Mouse (Mus musculus): ENCODE measurements around the gene Slc4a5.

Gene Slc4a5

DNA sequence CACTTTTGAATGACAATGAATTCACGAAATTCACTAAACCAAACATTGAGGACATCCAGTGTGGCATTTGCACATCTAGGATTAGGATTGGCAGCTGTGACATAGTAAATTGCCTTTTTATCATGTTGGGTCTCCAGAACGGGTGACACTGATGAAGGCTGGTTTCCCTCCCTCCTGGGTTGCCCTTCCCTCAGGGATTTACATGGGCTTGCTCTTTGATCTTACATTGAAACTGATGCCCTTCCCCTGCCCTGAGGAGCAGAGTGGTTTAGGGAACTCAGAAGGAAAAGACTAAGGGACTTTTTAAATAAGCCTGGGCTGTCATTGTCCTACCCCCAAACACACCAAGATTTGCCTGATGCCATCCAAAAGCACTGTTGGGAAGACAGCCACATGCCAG, 11.9 kb downstream of the Slc4a5 start:
- in situ Hi-C loops (cut with MboI, MseI): no loop called here

DNA sequence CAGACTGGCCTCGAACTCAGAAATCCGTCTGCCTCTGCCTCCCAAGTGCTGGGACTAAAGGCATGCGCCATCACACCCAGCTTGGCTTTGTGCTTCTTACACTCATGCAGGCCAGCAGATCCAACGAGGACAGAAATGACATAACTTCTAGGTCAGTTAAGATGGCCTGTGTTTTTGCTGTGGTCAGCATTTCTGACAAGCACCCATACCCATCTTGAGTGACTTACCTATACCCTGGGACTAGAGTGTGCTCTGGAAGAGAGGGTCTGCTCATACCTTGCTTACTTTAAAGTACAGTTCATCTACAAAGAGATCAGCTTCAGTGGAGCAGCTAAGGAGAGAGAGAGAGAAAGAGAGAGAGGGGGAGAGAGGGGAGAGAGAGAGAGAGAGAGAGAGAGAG, 13.7 kb downstream of the Slc4a5 start:
- in situ Hi-C loops (cut with MboI, MseI): no loop called here

DNA sequence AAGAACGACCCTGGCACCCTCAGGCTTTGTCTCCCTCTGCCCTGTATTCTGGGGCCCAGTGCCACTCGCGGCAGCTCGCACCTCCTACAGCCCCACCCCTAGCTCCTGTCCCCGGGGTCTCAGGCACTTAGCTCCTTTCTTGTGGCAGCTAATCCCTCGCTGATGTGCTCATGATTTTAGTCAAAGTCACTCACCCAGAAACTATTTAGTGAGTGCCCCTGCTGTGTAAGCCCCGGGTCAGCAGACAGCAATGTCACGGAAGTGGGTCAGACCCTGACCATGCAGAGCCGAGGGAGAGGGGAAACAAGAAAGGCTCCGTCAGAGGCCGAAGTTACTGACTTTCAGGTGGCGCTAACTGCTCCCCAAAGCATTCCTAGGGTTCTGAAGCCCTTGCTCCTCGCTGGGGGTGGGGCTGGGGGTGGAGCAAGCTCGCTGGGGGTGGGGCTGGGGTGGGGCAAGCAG, 14.7 kb downstream of the Slc4a5 start:
- in situ Hi-C loops (cut with MboI, MseI): no loop called here

DNA sequence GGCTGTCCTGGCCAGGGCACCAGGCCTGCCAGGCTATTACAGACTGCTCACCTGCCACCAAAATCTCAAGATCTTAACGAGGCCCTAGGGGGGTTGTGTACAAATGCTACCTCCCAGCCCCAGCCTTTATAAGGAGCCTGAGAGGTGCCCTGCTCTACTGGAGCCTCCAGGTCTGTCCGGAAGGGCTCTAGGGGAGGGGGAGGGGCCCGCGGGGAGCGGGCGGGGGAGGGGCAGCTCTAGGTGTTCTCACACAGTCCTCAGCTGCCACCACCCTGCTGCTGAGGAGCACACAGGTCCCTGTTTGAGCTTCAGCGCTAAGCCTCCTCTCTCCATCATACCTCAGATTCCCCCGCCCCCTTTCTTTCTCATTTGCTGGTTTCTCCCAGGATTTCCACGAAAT, 17.5 kb downstream of the Slc4a5 start:
- in situ Hi-C loops (cut with MboI, MseI): loop anchor here in 1 of 2 experiments (5.0 kb wide), 1 partner anchor 40 kb away; no protein-coding TSS in a partner anchor

DNA sequence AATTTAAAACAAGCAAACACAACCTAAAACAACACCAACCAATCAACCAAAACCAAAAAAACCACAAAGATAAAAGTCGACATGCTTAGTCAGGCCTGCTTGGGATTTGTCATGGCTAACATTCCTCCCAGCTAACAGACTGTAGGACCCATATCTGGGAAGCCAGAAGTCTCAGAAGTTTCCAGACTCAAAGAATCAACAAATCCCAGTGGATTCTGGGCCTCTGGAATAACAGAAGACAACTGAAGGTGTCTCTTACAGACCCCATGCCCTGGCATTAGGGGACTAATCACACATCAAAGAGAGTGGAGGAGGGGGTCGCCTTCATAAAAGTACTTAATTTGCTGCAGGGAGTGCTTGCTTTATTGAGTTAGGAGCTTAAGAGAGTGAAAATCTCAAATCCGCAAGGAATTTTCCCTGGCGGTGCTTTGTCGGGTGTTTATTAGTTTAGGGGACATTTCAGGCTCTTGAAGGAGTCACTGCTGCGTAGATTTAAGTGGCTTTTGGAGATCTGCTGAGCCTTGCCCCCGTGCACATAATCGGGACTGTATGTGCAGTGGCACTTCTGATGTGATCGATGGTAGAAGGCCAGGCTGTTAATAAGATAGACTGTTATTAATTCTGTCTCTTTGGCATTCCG, 24.9 kb downstream of the Slc4a5 start:
- in situ Hi-C loops (cut with MboI, MseI): no loop called here

DNA sequence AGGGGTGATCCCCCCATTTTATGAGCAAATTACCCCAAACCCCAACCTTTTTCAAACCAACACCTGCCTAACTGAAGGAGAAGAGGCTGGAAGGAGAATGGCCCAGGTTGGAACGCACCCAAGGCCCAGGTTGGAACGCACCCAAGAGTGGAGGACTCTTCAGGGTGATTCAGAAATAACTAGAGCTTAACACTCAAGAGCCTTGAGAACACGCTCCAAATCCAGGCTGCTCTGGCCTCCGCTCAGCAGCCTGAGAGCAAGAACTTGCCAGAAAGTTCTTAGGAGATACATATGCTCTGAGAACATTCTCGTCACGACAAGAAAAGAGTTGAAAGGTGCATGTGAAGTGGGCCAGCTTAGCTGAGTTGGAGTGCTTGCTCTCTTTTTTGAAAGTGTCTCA, 25.5 kb downstream of the Slc4a5 start:
- in situ Hi-C loops (cut with MboI, MseI): no loop called here

DNA sequence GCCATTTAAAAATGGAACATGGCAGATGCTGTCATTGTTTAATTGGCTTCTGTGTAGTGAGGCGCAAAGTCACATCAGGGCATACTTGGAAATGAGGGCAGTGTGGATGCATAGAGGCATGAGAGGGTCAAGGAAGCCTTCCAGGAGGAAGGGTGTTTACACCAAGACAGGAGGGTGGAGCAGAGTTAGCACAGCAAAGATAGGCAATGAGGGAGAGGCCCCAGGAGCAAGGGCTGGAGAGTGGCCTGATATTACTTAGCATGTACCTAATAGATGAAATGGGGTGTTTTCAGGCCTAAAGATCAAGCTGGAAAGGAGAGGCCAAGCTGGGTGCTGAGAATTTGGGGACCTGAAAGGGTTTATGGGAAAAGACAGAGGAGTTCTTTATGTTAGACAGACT, 26.4 kb downstream of the Slc4a5 start:
- in situ Hi-C loops (cut with MboI, MseI): no loop called here

DNA sequence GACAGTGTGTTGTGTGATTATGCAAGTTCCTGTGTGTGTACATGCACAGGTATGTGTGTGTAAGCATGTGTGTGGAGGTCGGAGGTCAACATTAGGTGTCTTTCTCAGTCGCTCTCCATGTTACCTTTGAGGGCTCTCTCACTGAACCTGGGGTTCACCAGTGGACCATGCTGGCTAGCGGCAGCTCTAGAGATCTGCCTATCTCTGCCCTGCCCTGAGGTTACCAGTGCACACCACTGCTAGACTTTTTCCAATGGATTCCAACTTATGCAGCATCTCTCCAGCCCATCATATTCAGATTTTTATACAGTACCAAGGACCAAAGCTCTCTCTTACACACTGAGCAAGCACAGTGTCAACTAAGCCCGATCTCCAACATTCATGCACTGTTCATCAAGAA, 27.1 kb downstream of the Slc4a5 start:
- in situ Hi-C loops (cut with MboI, MseI): no loop called here

DNA sequence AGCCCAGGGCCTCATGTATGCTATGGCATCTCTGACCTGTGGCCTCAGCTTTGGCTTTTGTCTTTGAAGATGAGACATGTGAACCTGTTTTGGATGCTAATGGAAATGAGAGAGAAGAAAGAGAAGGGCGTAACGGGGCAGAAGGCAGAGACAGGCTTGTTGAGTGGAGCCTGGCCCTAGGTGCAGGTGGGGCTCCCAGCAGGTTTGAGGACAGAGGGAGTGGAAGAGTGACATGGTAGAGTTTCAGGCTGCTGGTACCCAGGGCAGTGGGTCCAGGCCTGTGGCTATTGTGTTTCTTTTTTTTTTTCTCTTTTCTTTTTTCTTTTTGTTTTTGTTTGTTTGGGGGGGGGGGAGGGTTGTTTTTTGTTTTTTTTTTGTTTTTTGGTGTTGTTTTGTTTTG, 27.5 kb downstream of the Slc4a5 start:
- in situ Hi-C loops (cut with MboI, MseI): no loop called here

DNA sequence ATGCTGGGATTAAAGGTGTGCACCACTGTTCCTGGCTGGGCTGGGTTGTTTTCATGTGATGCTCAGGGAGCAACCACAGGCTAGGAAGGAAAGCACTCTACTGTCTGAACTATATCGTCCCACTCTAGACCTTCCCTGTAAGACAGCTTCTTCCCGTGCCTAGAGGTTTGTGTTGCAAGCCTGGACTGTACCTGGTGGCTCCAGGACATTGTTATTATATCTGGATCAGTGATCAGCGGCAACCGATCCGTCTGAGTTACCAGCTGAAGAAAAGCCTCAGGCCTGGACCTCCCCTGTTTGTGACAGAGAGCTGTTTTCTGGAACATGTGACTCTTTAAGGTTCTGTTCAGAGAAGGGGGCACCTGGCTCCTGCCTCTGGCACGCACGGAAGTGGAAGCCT, 34.6 kb downstream of the Slc4a5 start:
- in situ Hi-C loops (cut with MboI, MseI): no loop called here

DNA sequence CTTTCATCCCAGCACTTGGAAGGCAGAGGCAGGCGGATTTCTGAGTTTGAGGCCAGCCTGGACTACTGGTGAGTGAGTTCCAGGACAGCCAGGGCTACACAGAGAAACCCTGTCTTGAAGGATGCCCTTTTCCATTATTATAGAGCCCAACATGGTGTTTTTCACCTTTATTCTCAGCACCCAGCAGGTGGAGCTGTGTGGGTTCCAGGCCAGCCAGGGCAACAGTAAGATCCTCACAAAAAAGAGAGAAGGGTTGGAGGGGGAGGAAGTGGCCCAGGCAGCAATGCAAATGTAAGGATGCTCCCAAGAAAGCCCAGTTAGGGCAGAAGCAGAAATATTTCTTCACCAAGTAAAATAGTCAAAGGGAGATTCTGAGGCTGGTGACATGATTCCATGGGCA, 44.9 kb downstream of the Slc4a5 start:
- in situ Hi-C loops (cut with MboI, MseI): no loop called here

DNA sequence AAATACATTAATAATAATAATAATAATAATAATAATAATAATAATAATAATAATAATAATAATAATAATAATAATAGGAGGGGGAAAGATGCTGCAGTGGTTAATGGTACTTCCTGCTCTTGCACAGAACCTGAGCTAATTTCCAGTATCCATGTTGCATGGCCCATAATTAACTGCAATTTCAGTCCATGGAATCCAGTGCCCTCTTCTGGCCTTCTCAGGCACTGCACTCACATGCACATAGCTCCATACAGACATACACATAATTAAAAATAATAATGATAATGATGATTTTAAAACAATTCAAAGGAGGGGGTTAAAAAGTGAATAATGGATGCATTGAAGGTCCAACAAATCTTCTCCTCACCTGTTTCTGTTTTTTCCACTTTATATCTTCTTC, 45.6 kb downstream of the Slc4a5 start:
- in situ Hi-C loops (cut with MboI, MseI): loop anchor here in 1 of 2 experiments (5.0 kb wide), 1 partner anchor 268 kb away; no protein-coding TSS in a partner anchor

DNA sequence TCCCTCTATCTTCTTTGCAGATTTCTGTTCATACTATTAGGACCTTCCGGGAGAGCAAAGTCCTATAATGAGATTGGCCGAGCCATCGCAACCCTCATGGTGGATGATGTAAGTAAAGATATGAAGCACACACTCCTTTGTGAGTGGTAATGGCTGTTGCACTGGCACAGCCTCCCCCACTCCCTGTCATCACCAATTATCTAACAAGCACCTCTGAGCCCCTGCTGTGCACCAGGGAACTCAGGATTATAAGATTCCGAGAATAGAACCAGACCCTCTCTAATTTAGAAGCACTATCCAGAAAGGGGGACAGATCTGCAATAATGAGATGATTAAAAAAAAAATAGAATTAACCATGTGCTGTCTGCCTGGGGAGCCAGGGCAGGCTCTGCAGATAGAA, 46.0 kb downstream of the Slc4a5 start:
- in situ Hi-C loops (cut with MboI, MseI): loop anchor here in 1 of 2 experiments (5.0 kb wide), 1 partner anchor 268 kb away; no protein-coding TSS in a partner anchor

DNA sequence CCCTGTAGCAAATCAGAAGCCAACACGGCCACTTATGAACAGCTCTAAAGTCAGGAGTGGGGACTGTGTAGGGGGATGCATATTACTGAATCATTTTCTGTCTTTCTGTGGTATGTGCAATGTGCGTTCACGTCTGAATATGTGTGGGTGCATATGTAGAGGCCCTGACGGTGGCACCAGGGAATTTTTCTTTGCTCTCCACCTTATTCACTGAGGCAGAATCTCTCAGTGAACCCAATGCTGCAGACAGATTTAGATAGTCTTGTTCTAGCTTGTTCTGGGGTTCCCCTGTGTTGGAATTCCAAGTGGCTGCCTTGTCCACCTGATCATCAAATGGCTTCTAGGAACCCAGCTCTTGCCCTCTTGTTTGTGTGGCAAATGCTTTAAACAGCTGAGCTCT, 48.0 kb downstream of the Slc4a5 start:
- in situ Hi-C loops (cut with MboI, MseI): loop anchor here in 1 of 2 experiments (5.0 kb wide), 1 partner anchor 270 kb away; no protein-coding TSS in a partner anchor

DNA sequence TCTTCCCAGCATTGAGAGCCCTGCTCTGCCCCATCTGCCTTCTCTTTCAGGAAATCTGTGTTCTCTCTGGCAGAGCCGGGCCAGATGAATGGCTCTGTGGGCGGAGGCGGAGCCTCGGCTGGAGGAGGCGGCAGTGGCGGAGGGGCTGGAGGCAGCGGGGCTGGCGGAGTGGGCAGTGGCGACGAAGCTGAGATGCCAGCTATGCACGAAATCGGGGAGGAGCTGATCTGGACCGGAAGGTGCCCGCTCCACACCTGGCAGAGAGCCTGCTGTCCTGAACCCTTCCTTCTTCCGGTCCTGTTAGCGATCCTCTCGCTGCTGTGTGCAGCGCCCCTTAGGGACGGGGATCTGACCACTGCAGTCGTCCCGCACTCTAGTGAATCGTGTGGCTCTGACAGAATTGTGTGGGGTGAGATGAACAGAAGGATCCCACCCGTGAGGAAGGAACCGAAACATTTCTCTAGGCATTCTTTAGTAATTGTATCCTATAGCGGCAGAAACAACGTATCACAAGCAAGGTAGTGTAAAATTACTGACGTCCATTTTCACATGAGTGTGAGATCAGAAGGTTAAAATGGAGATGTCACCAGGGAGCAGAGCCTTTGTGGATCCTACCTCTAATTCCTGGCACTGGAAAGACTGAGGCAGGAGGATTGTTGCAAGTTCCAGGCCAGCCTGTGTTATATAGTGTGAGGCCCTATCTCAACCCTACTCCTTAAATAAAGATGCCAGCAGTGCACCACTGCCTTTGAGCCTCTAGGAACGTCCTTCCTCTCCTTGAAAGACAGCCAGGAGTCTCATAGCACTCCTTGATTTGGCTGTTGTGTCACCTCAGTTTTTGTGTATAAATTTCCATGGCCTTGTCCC, 48.7 kb downstream of the Slc4a5 start:
- in situ Hi-C loops (cut with MboI, MseI): loop anchor here in 1 of 2 experiments (5.0 kb wide), 1 partner anchor 271 kb away; no protein-coding TSS in a partner anchor

DNA sequence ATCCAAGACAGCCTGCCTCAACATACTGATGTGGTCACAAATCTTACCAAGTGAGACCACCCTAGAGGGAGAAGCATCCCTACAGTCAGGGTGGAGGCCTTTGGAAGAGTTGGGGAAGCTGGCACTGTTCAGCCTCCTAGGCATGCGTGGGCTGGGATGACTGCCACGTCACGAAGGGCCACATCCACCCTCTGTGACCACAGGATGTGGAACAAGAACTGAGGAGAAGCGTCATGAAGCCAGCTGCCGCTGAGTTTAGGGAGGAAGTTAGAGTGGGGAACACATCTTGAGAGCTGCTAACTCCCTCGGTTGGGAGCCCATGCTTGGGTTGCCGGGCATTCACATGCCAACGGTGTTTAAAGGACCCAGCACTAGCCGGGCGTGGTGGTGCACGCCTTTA, 54.1 kb downstream of the Slc4a5 start:
- in situ Hi-C loops (cut with MboI, MseI): no loop called here

DNA sequence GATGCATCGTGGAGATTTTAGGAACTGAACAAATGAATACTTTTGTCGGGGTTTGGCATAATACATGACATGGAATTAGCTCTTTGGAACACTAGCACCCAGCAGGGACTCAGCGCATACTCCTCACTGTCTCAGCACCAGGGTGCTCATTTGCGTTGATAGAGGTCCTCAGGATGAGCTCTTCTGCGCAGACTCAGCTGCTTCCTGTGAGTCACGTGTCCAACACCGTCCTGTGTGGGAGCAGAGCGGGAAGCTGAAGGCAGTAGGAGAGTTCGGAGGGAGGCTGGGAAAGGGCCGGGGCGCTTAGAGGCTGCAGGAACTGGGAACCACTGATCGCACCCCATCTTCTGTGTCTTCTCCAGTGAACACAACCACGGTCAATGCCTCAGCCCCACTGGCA, 57.5 kb downstream of the Slc4a5 start:
- in situ Hi-C loops (cut with MboI, MseI): loop anchor here (5.0 kb wide), 6 partner anchors 40 to 360 kb away; partner anchors contain the start of genes Ccdc142 (in 1 of the 2) and Gm42688 (in 1 of the 2)

DNA sequence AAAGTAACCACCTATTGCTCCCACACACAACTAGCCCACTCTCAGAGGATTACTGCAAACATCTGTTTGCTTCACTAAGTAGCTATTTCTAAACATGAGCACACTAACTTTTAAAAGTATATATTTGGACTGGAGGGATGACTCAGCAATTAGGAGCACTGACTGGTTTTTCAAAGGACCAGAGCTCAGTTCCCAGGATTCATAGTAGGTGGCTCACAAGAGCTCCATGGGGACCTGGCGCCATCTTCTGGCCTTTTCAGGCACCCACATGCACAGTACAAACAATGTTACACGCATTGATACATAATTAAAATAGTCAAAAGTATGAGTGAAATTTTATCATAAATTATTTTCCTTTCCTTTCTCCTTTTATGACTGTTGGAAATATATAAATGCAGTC, 59.3 kb downstream of the Slc4a5 start:
- in situ Hi-C loops (cut with MboI, MseI): loop anchor here (5.0 kb wide), 6 partner anchors 42 to 362 kb away; partner anchors contain the start of genes Ccdc142 (in 1 of the 2) and Gm42688 (in 1 of the 2)

DNA sequence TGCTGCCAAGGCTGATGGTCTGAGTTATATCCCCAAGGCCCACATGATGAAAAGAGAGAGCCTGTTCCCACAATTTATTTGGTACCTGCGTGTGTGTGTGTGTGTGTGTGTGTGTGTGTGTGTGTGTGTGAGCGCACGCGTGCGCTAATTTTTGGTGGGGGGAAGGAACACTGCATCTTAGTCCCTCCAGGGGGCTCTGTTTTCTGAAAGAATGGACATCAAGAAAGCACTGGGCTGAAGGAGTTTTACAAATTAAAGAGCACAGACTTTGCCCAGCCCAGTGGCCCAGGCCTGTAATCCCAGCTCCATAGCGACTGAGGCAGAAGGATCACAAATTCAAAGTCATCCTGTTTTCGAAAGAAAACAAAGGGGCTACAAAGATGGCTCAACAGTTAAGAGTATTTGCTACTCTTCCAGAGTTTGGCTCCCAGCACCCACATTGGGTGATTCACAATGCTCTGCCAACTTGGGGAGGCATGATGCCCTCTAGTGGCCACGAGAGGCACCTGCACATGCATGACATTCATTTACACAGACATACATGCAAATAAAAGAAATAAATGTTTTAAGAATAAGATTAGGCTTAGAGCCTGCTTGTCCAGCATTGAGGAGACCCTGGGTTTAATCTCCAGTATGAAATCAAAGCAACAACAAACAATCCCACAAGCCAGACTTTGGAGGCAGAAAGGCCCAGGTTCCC, 60.8 kb downstream of the Slc4a5 start:
- in situ Hi-C loops (cut with MboI, MseI): no loop called here

DNA sequence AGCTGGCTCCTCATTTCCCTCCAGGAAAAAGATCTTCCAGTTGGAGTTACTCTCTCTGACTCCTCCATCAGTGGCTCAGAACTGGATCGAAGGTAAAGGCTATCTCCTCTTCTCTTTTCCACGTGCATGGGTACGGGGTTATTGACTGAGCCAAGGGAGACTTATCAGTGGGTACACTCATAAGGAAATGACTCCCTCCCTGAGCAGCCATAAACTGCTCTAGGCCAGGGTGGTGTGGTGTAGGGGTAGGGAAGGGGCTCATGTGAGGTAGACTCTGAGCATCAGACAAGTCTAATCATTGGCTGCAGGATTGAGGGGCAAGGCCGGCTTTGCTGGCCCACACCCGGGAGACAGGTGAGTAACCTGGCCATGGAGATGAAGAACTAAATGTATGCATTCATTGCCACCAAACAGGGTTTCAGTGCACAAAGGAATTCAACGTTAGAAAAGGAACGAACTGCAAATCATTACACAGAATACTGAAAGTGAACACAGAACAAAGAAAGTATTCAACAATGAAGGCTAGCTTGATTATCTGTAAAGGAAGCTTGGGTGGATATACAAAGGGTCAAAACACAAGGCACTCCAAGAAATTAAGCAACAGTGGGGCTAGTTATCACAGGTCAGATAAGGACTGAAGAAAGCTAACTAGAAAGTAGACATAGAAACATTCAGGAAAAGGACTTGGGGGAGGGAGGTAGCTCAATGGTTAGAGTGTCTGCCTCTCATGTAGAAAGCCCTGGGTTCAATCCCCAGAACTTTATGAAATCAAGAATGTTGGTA, 81.0 kb downstream of the Slc4a5 start:
- in situ Hi-C loops (cut with MboI, MseI): no loop called here

DNA sequence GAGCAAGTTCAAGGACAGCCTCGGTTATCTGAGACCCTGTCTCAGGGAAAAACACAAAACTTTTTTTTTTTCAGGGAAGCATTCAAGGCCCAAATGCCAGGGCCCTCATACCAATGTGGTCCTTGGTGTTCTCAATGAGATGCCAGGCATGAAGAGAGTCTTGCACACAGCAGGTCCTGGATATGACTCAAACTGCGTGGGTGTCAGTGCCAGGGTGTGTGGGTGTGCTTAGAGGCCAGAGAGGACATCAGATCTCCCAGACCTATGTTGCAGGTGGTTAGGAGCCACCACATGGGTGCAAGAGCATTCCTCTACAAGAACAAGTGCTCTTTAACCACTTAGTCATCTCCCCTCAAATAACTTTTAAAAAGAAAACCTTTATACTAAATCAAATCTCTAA, 81.7 kb downstream of the Slc4a5 start:
- in situ Hi-C loops (cut with MboI, MseI): no loop called here

Data from T-helper 17 cell (primary cell).